Mouse (Mus musculus): Measurements from ENCODE around the gene Olfr1135. TPM values are rescaled to one million over a fixed set of nuclear protein-coding genes. Genes with fewer than 3 reads are reported as not detected.

Olfr1135 gene
- not detected in 2 replicates for polyA plus RNA-seq (2014; fragmentation: Nextera tagmentation; extraction: Ambion mirVana)

DNA sequence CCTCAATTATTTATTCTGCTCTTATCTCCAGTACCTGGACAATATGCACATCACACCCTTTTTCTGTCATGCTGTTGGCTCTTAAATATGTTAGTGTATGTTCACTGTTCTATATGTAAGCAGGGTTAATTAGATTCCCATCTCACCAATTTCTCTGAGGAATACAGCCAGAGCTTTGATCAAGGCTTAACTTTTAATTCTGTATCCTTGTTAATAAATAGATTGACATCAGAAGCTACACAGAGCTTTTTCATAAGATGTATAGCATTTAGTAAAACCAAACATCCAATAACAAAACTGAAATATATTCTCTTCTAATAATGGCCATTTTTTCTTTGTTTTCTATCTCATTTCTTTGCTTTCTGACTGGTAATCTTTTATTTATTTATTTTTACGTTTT is at the start of gene Olfr1135:
Olfr1135 (minus strand) TSS at position 101 of the 400 bp plus-strand sequence.
- WGBS: 31% methylated on average over 1 of the region's 1 CpGs
- no peak for ATAC-seq (replicated peaks; ENCODE audit: low FRiP score)

GRCm38 (mm10) chr2:87713079-87713478 is 39.6 kb upstream of the Olfr1135 start, which contains the start of gene Olfr1137:
Olfr1137 (minus strand) TSS chr2:87713179.
- H3K27me3 ChIP-seq (ENCODE audit: control insufficient read depth, insufficient read depth, low read length): no peaks in the 10 kb centered on the region
- no peak within 1 kb of the TSS for H3K4me3 ChIP-seq (ENCODE audit: low read depth, low read length)
- H3K4me2 ChIP-seq (ENCODE audit: low read depth, low read length, severe bottlenecking): no peak within 1 kb of the TSS
- ATAC-seq (replicated peaks; ENCODE audit: low FRiP score) (no peak), DNase-seq (ENCODE audit: low spot score) (no peak)
- H3K9ac ChIP-seq (ENCODE audit: low read length): no peak within 1 kb of the TSS
- H3K36me3 ChIP-seq (ENCODE audit: control insufficient read depth, insufficient read depth, low read length): no peaks in the 10 kb centered on the region
- no peaks in the 10 kb centered on the region for H3K4me1 ChIP-seq (replicated peaks; ENCODE audit: control insufficient read depth, insufficient read depth, low read length)
- H3K27ac ChIP-seq (ENCODE audit: low read depth, low read length): no peak within 1 kb of the TSS
- H3K9me3 ChIP-seq (ENCODE audit: control insufficient read depth, low read length): no peaks in the 10 kb centered on the region

More for the DNA sequence above, at the start of gene Olfr1135:
- no peak within 1 kb of the TSS for H3K27ac ChIP-seq (ENCODE audit: low read depth, low read length)
- H3K27me3 ChIP-seq (ENCODE audit: control insufficient read depth, insufficient read depth, low read length): no peaks in the 10 kb centered on the region
- H3K9me3 ChIP-seq (ENCODE audit: control insufficient read depth, low read length): no peaks in the 10 kb centered on the region
- no peak within 1 kb of the TSS for H3K9ac ChIP-seq (ENCODE audit: low read length)
- no peaks in the 10 kb centered on the region for H3K4me1 ChIP-seq (replicated peaks; ENCODE audit: control insufficient read depth, insufficient read depth, low read length)
- no peak within 1 kb of the TSS for H3K4me3 ChIP-seq (ENCODE audit: low read depth, low read length)
- H3K4me2 ChIP-seq (ENCODE audit: low read depth, low read length, severe bottlenecking): no peak within 1 kb of the TSS
- no peak for DNase-seq (ENCODE audit: low spot score)
- no peaks in the 10 kb centered on the region for H3K36me3 ChIP-seq (ENCODE audit: control insufficient read depth, insufficient read depth, low read length)

GRCm38 (mm10) chr2:87693847-87694246 is 20.4 kb upstream of the Olfr1135 start, which contains the start of gene Olfr1136:
Olfr1136 (minus strand) TSS chr2:87693947.
- Histone ChIP-seq H3K36me3 (ENCODE audit: control insufficient read depth, insufficient read depth, low read length) (no peaks in the 10 kb centered on the region), H3K27ac (ENCODE audit: low read depth, low read length) (no peak within 1 kb of the TSS)
- ATAC-seq (replicated peaks; ENCODE audit: low FRiP score): no peak

GRCm38 (mm10) chr2:87658360-87658759 is 15.1 kb downstream of the Olfr1135 start, which contains the start of gene Olfr1134:
Olfr1134 (minus strand) TSS chr2:87658460.
- H3K9ac ChIP-seq (ENCODE audit: low read length): no peak within 1 kb of the TSS
- ATAC-seq (replicated peaks; ENCODE audit: low FRiP score) (no peak), DNase-seq (ENCODE audit: low spot score) (no peak)
- no peaks in the 10 kb centered on the region for H3K27me3 ChIP-seq (ENCODE audit: control insufficient read depth, insufficient read depth, low read length)
- no peak within 1 kb of the TSS for H3K27ac ChIP-seq (ENCODE audit: low read depth, low read length)
- H3K4me2 ChIP-seq (ENCODE audit: low read depth, low read length, severe bottlenecking): no peak within 1 kb of the TSS
- no peaks in the 10 kb centered on the region for H3K9me3 ChIP-seq (ENCODE audit: control insufficient read depth, low read length)
- no peak within 1 kb of the TSS for H3K4me3 ChIP-seq (ENCODE audit: low read depth, low read length)
- H3K4me1 ChIP-seq (replicated peaks; ENCODE audit: control insufficient read depth, insufficient read depth, low read length): no peaks in the 10 kb centered on the region
- WGBS: 84% methylated on average over 2 of the region's 2 CpGs
- H3K36me3 ChIP-seq (ENCODE audit: control insufficient read depth, insufficient read depth, low read length): no peaks in the 10 kb centered on the region

More at GRCm38 (mm10) chr2:87693847-87694246, 20.4 kb upstream of the Olfr1135 start, which contains the start of gene Olfr1136:
- DNase-seq (ENCODE audit: low spot score): no peak
- no peak within 1 kb of the TSS for H3K9ac ChIP-seq (ENCODE audit: low read length)
- no peak within 1 kb of the TSS for H3K4me2 ChIP-seq (ENCODE audit: low read depth, low read length, severe bottlenecking)
- H3K9me3 ChIP-seq (ENCODE audit: control insufficient read depth, low read length): no peaks in the 10 kb centered on the region
- no peaks in the 10 kb centered on the region for H3K4me1 ChIP-seq (replicated peaks; ENCODE audit: control insufficient read depth, insufficient read depth, low read length)
- H3K4me3 ChIP-seq (ENCODE audit: low read depth, low read length): no peak within 1 kb of the TSS
- no peaks in the 10 kb centered on the region for H3K27me3 ChIP-seq (ENCODE audit: control insufficient read depth, insufficient read depth, low read length)

GRCm38 (mm10) chr2:87647274-87647673 is 26.2 kb downstream of the Olfr1135 start, which contains the start of gene Olfr1133:
Olfr1133 (minus strand) TSS chr2:87647374.
- Histone ChIP-seq H3K27me3 (ENCODE audit: control insufficient read depth, insufficient read depth, low read length) (no peaks in the 10 kb centered on the region), H3K9me3 (ENCODE audit: control insufficient read depth, low read length) (no peaks in the 10 kb centered on the region), H3K36me3 (ENCODE audit: control insufficient read depth, insufficient read depth, low read length) (no peaks in the 10 kb centered on the region), H3K4me3 (ENCODE audit: low read depth, low read length) (no peak within 1 kb of the TSS), H3K4me2 (ENCODE audit: low read depth, low read length, severe bottlenecking) (no peak within 1 kb of the TSS), H3K4me1 (replicated peaks; ENCODE audit: control insufficient read depth, insufficient read depth, low read length) (no peaks in the 10 kb centered on the region), H3K27ac (ENCODE audit: low read depth, low read length) (no peak within 1 kb of the TSS), H3K9ac (ENCODE audit: low read length) (no peak within 1 kb of the TSS)
- DNase-seq (ENCODE audit: low spot score) (no peak), ATAC-seq (replicated peaks; ENCODE audit: low FRiP score) (no peak)

DNA sequence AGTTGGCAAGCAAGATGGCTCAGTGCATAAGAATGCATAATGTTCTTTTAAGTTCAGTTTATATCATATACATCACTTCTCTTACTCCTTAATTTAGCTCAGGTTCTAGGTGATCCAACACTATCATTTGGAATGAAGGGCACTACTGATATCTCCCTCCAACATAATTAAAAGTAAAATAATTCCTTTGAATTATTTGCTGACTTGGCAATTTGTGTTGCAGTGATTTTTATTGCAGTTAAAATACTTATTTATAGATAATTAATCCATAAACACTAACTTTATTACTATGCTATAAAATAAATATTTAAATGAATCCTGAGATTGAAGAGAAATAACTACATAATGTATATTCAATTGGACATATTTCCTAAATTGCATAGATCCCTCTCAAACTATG is 31.0 kb downstream of the Olfr1135 start:
- no peaks in the 10 kb centered on the region for H3K36me3 ChIP-seq (ENCODE audit: control insufficient read depth, insufficient read depth, low read length)
- no peak overlapping the region for H3K27ac ChIP-seq (ENCODE audit: low read depth, low read length)
- H3K9ac ChIP-seq (ENCODE audit: low read length): no peak overlapping the region
- H3K4me1 ChIP-seq (replicated peaks; ENCODE audit: control insufficient read depth, insufficient read depth, low read length): no peaks in the 10 kb centered on the region
- no peak for DNase-seq (ENCODE audit: low spot score)
- H3K9me3 ChIP-seq (ENCODE audit: control insufficient read depth, low read length): no peaks in the 10 kb centered on the region
- no peak for ATAC-seq (replicated peaks; ENCODE audit: low FRiP score)
- H3K27me3 ChIP-seq (ENCODE audit: control insufficient read depth, insufficient read depth, low read length): no peaks in the 10 kb centered on the region
- H3K4me2 ChIP-seq (ENCODE audit: low read depth, low read length, severe bottlenecking): no peak overlapping the region
- no peak overlapping the region for H3K4me3 ChIP-seq (ENCODE audit: low read depth, low read length)

DNA sequence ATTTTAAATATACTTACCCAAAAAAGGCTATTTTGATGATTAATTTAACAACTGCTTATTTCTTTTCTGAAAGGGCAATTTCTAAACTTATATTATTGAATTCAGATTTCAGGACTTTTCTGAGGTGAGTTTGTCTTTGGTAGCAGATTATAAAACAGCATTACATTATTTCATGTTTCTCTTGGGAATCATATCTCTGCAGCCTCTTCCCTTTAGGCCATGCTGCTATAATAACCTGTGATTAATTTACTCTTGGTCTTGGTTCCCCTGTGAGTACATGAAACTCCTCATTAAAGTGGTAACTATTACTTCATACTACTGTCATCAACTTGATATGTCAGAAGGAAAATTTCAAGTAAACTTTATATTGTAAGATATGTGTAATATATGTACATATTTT is 36.0 kb downstream of the Olfr1135 start, which contains the start of gene Olfr1132:
Olfr1132 (minus strand) TSS at position 101 of the 400 bp plus-strand sequence.
- DNase-seq (ENCODE audit: low spot score) (no peak), ATAC-seq (replicated peaks; ENCODE audit: low FRiP score) (no peak)
- H3K4me1 ChIP-seq (replicated peaks; ENCODE audit: control insufficient read depth, insufficient read depth, low read length): no peaks in the 10 kb centered on the region
- H3K9me3 ChIP-seq (ENCODE audit: control insufficient read depth, low read length): no peaks in the 10 kb centered on the region
- H3K27me3 ChIP-seq (ENCODE audit: control insufficient read depth, insufficient read depth, low read length): no peaks in the 10 kb centered on the region
- no peak within 1 kb of the TSS for H3K4me3 ChIP-seq (ENCODE audit: low read depth, low read length)
- no peak within 1 kb of the TSS for H3K27ac ChIP-seq (ENCODE audit: low read depth, low read length)
- H3K36me3 ChIP-seq (ENCODE audit: control insufficient read depth, insufficient read depth, low read length): no peaks in the 10 kb centered on the region
- H3K4me2 ChIP-seq (ENCODE audit: low read depth, low read length, severe bottlenecking): no peak within 1 kb of the TSS
- no peak within 1 kb of the TSS for H3K9ac ChIP-seq (ENCODE audit: low read length)

GRCm38 (mm10) chr2:87626804-87627203 is 46.7 kb downstream of the Olfr1135 start, which contains the start of gene Olfr1131:
Olfr1131 (plus strand) TSS chr2:87627104.
- Histone ChIP-seq H3K36me3 (ENCODE audit: control insufficient read depth, insufficient read depth, low read length) (no peaks in the 10 kb centered on the region), H3K4me1 (replicated peaks; ENCODE audit: control insufficient read depth, insufficient read depth, low read length) (no peaks in the 10 kb centered on the region), H3K9me3 (ENCODE audit: control insufficient read depth, low read length) (no peaks in the 10 kb centered on the region), H3K4me2 (ENCODE audit: low read depth, low read length, severe bottlenecking) (no peak within 1 kb of the TSS), H3K27me3 (ENCODE audit: control insufficient read depth, insufficient read depth, low read length) (no peaks in the 10 kb centered on the region), H3K9ac (ENCODE audit: low read length) (no peak within 1 kb of the TSS), H3K27ac (ENCODE audit: low read depth, low read length) (no peak within 1 kb of the TSS), H3K4me3 (ENCODE audit: low read depth, low read length) (no peak within 1 kb of the TSS)
- no peak for DNase-seq (ENCODE audit: low spot score)
- WGBS: 77% methylated on average over 3 of the region's 3 CpGs
- no peak for ATAC-seq (replicated peaks; ENCODE audit: low FRiP score)
